Mouse (Mus musculus) v-Abl transformed pro-B cells (cell line): ENCODE results near the gene Hs3st6.
"Not testable (repeated sequence)": the region's sequence is repeated elsewhere in the genome, so short reads cannot be mapped to it uniquely, and the experiment has no call there.

Experiments used
- in situ Hi-C, 2 experiments: fragments of 400-800 bp; cut with MboI; formaldehyde crosslinking; loops; one replicate each; pipeline ENCODE4 v1.15.1; 2025; ENCODE audit not compliant: unreplicated experiment in 2 of 2

Hs3st6 gene

GRCm38 (mm10) chr17:24752415-24753394, at the start of gene Hs3st6:
TSS of gene Hs3st6 (plus strand) at chr17:24752988.
- in situ Hi-C loops: no loop called here

GRCm38 (mm10) chr17:24705821-24706220, 47.0 kb upstream of the Hs3st6 start:
- in situ Hi-C loops: no loop called here

GRCm38 (mm10) chr17:24706982-24707800, 45.6 kb upstream of the Hs3st6 start, which contains the start of gene Tbl3:
TSS of gene Tbl3 (minus strand) at chr17:24707660.
- in situ Hi-C loops: no loop called here

- in situ Hi-C loops: no loop called here
Measured at GRCm38 (mm10) chr17:24707801-24708425, 44.9 kb upstream of the Hs3st6 start.

- in situ Hi-C loops: no loop called here
Measured at GRCm38 (mm10) chr17:24708646-24709045, 44.1 kb upstream of the Hs3st6 start.

GRCm38 (mm10) chr17:24715556-24715955, 37.2 kb upstream of the Hs3st6 start:
- in situ Hi-C loops: no loop called here

- in situ Hi-C loops: no loop called here
Measured at GRCm38 (mm10) chr17:24716166-24716682, 36.6 kb upstream of the Hs3st6 start.

GRCm38 (mm10) chr17:24717943-24718342, 34.8 kb upstream of the Hs3st6 start, which contains the start of the genes Rnf151 and Rps2:
TSS of gene Rnf151 (minus strand) at chr17:24718063.
TSS of gene Rps2 (plus strand) at chr17:24718116.
- in situ Hi-C loops: no loop called here

GRCm38 (mm10) chr17:24718938-24719337, 33.9 kb upstream of the Hs3st6 start:
- in situ Hi-C loops: not testable (repeated sequence)

GRCm38 (mm10) chr17:24719494-24720222, 33.1 kb upstream of the Hs3st6 start:
- in situ Hi-C loops: no loop called here

- in situ Hi-C loops: not testable (repeated sequence)
Measured at GRCm38 (mm10) chr17:24720616-24721015, 32.2 kb upstream of the Hs3st6 start.

GRCm38 (mm10) chr17:24721383-24721955, 31.3 kb upstream of the Hs3st6 start:
- in situ Hi-C loops: not testable (repeated sequence)

- in situ Hi-C loops: no loop called here
Measured at GRCm38 (mm10) chr17:24722220-24722924, 30.4 kb upstream of the Hs3st6 start.

- in situ Hi-C loops: no loop called here
Measured at GRCm38 (mm10) chr17:24723122-24723880, 29.5 kb upstream of the Hs3st6 start.

GRCm38 (mm10) chr17:24723881-24724180, 29.0 kb upstream of the Hs3st6 start:
- in situ Hi-C loops: no loop called here

GRCm38 (mm10) chr17:24724184-24724583, 28.6 kb upstream of the Hs3st6 start, which contains the start of gene Ndufb10:
TSS of gene Ndufb10 (minus strand) at chr17:24724478.
- in situ Hi-C loops: no loop called here

GRCm38 (mm10) chr17:24725637-24726390, 27.0 kb upstream of the Hs3st6 start:
- in situ Hi-C loops: no loop called here
